Mouse (Mus musculus) bone marrow, adult 2 months (tissue): ENCODE measurements around the gene Matk.

Source experiments
- CTCF ChIP-seq: fragments of 200-500 bp; IDR thresholded peaks from 2 replicates; pipeline ENCODE4 v1.5.1; 2011; ENCODE audit warnings: low read length, control low read depth; ENCODE audit not compliant: control insufficient read depth, insufficient read depth
- POLR2A ChIP-seq: fragments of 200-500 bp; IDR thresholded peaks from 2 replicates; pipeline ENCODE4 v1.6.1; 2011; ENCODE audit warnings: low read depth, mild to moderate bottlenecking, control low read depth, low read length, borderline replicate concordance; ENCODE audit not compliant: control insufficient read depth

GRCm38 (mm10) chr10:81287513-81288157 is 34.9 kb downstream of the Matk start:
- TF ChIP-seq CTCF (peak; percentile 91), POLR2A (no peak)
